Mouse (Mus musculus): ENCODE measurements around the gene Rab4a.

GRCm38 (mm10) chr8:123854733-123855475, 49.1 kb downstream of the Rab4a start:
- TF ChIP-seq POLR2A (IDR thresholded peaks at IDR 0.05; ENCODE audit: borderline replicate concordance, insufficient read depth, low read length) = no peak
- no peak for TF ChIP-seq CTCF (IDR thresholded peaks at IDR 0.05; ENCODE audit: borderline replicate concordance, insufficient read depth, low read depth, low read length)
